Mouse (Mus musculus): ENCODE measurements around the gene Usp6nl. TPM values are rescaled to one million over a fixed set of nuclear protein-coding genes. Genes with fewer than 3 reads are reported as not detected.

Gene Usp6nl
- polyA plus RNA-seq, 1 experiment from 2014 or later, result 25.3 TPM

DNA sequence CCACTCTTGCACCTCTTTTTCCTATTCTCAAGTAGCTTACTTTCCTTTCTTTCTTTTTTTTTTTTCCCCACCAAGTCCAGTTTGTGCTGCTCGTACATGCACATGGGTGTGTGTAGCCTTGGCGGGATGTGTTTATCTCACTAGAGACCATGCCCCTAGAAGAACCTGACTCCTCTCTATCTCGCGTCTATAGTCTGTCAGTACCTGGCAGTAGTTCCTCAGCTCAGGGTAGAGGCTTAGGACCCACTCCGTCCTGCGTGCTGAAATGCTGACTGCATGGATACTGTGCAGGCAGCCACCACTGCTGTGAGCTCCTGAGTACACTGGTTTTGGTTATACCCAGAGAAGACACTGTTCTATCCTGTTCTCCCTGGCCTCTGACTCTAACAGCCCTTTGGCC lies 69.5 kb downstream of the Usp6nl start:
- POLR2A ChIA-PET, result interaction anchor here (1.2 to 1.4 kb wide), 2 partner anchors 9 to 58 kb away, joined by 3 to 4 read pairs; no protein-coding TSS in a partner anchor
- CTCF ChIA-PET, result interaction anchor here (1.5 to 1.9 kb wide), 3 partner anchors 11 to 172 kb away, joined by 4 to 7 read pairs (median 4); no protein-coding TSS in a partner anchor
- H3K27me3 ChIP-seq, result no peaks in the 10 kb centered on the region
- ATAC-seq (no peak), DNase-seq (ENCODE audit: low read depth, low spot score) (no peak)
- TF ChIP-seq CTCF (IDR thresholded peaks at IDR 0.05), result no peak
- in situ Hi-C loops (cut with MboI; ENCODE audit: low pct_unique_long_range_greater_than_20kb), result no loop called here

DNA sequence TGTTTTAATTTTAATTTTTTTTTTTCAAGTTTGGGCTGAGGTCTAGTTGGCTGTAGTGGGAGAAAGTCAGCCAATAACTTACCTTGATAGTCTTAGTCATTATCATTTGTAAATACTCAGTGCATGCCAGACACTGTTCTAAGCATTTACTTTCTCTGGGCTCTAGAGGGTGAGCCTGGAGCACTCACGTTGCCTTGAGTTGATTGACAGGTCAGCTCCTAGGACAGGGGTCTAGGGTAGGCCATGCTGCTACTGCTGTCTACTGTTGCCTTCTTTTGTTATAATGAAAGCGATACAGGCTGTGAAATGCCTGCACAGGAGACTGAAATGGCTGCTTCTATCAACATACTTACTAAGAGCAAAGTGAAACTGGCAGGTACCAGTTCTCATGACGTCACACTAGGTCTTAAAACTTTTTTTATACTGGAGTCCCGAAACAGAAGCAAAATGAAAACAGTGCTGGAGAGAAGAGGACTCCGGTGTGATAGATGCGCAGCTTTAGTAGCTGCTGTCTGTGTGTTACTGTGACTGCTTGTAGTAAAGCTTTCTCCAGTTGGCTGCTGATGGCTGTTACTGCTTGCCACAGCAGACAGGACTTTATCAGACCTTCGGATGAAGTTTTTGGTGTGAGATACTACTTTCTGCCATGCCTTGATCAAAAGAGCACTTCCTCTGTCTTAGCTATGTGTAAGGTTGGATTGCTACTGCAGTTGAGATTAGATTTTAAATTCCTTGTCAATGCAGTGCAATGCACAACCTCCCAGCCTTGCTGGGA lies 73.6 kb downstream of the Usp6nl start:
- H3K27me3 ChIP-seq, result no peaks in the 10 kb centered on the region
- ATAC-seq (no peak), DNase-seq (ENCODE audit: low read depth, low spot score) (no peak)
- ChIA-PET CTCF (interaction anchor here (1.4 kb wide), 1 partner anchor 176 kb away, joined by 8 read pairs; no protein-coding TSS in a partner anchor), POLR2A (no interaction called here)
- TF ChIP-seq CTCF (IDR thresholded peaks at IDR 0.05), result no peak
- in situ Hi-C loops (cut with MboI; ENCODE audit: low pct_unique_long_range_greater_than_20kb), result no loop called here

DNA sequence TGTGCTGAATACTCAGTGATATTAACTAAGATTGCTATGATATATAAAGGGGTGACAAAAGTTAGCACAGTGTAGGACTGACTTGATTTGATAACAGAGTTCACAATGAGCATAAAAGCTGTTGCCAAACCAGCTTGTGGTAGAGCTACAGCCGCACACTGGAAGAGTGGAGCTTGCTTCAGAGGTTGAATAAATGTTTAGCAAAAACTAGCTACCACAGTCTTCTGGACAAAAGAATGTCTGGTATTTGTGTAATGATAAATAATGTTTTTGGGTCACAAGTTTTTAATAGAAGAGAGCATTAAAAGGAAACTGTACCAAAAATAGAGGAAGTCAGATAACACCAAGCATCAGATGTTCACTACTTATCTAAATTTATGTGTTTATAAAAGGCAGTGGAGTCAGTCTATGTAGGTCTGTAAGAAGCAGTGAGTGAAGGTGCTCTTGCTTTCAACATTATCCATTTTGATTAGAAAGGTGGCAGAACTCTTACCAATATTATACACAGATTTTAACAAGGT lies 74.2 kb downstream of the Usp6nl start:
- ATAC-seq (peak; percentile 21), DNase-seq (ENCODE audit: low read depth, low spot score) (no peak)
- H3K27me3 ChIP-seq, result no peaks in the 10 kb centered on the region
- in situ Hi-C loops (cut with MboI; ENCODE audit: low pct_unique_long_range_greater_than_20kb), result no loop called here
- ChIA-PET CTCF (interaction anchor here (1.4 kb wide), 1 partner anchor 176 kb away, joined by 8 read pairs; no protein-coding TSS in a partner anchor), POLR2A (no interaction called here)
- no peak for TF ChIP-seq CTCF (IDR thresholded peaks at IDR 0.05)

DNA sequence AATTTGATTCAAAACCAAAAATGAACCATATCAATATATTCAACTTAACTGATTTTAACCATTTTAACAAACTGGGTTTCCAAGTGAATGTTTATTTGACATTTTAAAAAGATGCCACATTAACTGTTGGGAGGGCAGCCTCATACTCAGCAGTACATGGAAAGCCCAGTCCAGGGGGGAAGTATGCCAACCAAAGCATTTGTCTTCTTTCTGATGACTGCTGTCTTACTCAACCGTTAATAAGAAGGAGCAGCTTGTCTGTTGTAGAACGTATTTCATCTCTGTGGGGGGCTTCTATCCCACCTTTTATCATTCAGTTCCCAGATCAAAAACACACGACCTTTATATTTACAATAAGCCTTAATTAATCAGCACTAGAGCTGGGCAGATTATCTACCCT lies 74.7 kb downstream of the Usp6nl start:
- CTCF ChIA-PET, result interaction anchor here (1.4 to 10.0 kb wide), 2 partner anchors 177 kb away, joined by 8 to 73 read pairs; no protein-coding TSS in a partner anchor
- no peak for TF ChIP-seq CTCF (IDR thresholded peaks at IDR 0.05)
- DNase-seq (ENCODE audit: low read depth, low spot score), result no peak
- no peaks in the 10 kb centered on the region for H3K27me3 ChIP-seq
- ATAC-seq, result no peak
- POLR2A ChIA-PET, result no interaction called here
- in situ Hi-C loops (cut with MboI; ENCODE audit: low pct_unique_long_range_greater_than_20kb), result no loop called here

DNA sequence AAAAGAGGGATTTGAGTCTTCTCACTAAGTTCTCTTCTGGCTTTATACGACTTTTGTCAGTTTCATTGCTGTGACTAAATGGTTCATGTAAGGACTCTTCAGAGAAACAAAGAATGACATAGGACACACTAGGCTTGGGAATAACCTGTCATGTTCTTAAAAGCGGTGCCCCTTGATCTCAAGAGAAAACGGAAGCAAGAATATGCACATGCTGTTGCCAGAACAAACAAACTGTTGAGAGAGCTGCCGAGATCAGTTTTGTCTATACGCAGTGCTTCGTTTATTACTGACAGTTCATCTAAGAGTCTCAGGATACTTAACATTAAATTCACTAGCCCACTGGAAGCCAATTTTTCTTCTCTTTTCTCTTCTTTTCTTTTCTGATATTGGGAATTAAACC lies 76.4 kb downstream of the Usp6nl start:
- ATAC-seq, result no peak
- TF ChIP-seq CTCF (IDR thresholded peaks at IDR 0.05), result no peak
- CTCF ChIA-PET, result interaction anchor here (0.8 to 10.0 kb wide), 2 partner anchors 10 to 179 kb away, joined by 3 to 73 read pairs; no protein-coding TSS in a partner anchor

DNA sequence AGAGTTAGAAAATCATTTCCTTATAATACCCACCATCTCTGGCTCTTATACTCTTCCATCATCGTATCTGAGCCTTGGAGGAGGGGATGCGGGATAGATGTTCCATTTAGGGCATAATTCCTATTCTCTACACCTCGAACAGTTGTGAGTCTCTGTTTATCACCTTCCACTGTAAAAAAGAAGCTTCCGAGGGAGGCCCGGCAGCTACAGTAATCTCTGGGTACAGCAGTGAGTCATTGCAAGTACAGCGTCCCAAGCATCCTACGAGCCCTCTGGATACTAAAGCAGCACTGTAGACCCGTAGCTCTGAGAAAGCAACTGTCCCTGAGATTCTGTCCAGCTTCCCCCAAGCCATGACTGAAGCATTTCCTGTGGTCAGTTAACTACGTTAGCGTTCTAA lies 78.6 kb downstream of the Usp6nl start:
- no peak for ATAC-seq
- CTCF ChIA-PET, result interaction anchor here (0.8 to 10.0 kb wide), 3 partner anchors 21 to 208 kb away, joined by 3 to 73 read pairs (median 3); no protein-coding TSS in a partner anchor

More for the DNA sequence above, 76.4 kb downstream of the Usp6nl start:
- no peaks in the 10 kb centered on the region for H3K27me3 ChIP-seq
- POLR2A ChIA-PET, result no interaction called here
- in situ Hi-C loops (cut with MboI; ENCODE audit: low pct_unique_long_range_greater_than_20kb), result no loop called here
- no peak for DNase-seq (ENCODE audit: low read depth, low spot score)

DNA sequence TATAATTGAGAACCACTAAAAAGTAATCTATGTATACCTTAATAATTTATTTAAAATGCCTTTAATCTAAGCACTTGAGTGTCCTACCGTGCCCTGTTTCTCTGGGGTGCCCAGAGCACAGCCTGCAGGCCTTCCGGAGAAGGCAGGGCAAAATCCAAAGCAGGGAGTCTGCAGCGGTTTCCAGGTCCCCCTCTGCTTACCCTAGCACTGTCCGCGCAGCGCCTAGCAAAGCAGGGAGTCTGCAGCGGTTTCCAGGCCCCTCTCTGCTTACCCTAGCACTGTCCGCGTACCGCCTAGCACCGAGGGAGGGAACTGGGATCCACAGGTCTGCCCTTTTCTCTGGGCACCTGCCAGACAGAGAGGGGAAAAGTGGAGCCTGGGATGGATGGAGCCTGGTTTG lies 80.9 kb downstream of the Usp6nl start:
- no peak for TF ChIP-seq CTCF (IDR thresholded peaks at IDR 0.05)
- DNase-seq (ENCODE audit: low read depth, low spot score), result no peak
- no peak for ATAC-seq
- ChIA-PET CTCF (interaction anchor here (1.4 to 10.0 kb wide), 3 partner anchors 14 to 189 kb away, joined by 3 to 73 read pairs (median 4); no protein-coding TSS in a partner anchor), POLR2A (interaction anchor here (1.5 kb wide), 1 partner anchor 44 kb away, joined by 3 read pairs; no protein-coding TSS in a partner anchor)
- in situ Hi-C loops (cut with MboI; ENCODE audit: low pct_unique_long_range_greater_than_20kb), result loop anchor here (5.0 to 10.0 kb wide), 2 partner anchors 81 to 409 kb away; partner anchors contain the start of gene Usp6nl
- H3K27me3 ChIP-seq, result no peaks in the 10 kb centered on the region

More for the DNA sequence above, 78.6 kb downstream of the Usp6nl start:
- POLR2A ChIA-PET, result interaction anchor here (0.7 to 1.3 kb wide), 2 partner anchors 9 to 189 kb away, joined by 3 to 4 read pairs; no protein-coding TSS in a partner anchor
- no peak for DNase-seq (ENCODE audit: low read depth, low spot score)
- H3K27me3 ChIP-seq, result no peaks in the 10 kb centered on the region
- in situ Hi-C loops (cut with MboI; ENCODE audit: low pct_unique_long_range_greater_than_20kb), result loop anchor here (5.0 to 10.0 kb wide), 2 partner anchors 79 to 406 kb away; partner anchors contain the start of gene Usp6nl
- TF ChIP-seq CTCF (IDR thresholded peaks at IDR 0.05), result no peak

DNA sequence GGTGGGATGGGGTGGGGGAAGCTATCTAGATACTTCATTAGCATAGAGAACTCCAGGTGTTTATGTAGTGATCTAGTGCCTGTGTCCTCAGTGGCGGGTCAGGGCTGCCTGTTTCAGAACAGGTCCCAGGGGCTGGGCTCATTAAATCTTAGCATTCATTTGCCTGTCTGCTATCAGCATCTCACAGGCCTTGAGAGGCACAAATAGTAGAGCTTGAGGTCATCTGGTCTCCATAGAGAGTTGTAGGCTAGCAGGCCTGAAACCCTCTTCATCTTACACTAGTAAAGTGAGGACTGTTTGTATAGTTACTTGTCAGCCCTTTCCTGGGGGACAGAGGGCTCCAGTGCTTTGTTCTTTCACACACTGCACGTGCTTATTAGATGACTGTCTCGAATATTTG lies 81.5 kb downstream of the Usp6nl start:
- no peak for TF ChIP-seq CTCF (IDR thresholded peaks at IDR 0.05)
- in situ Hi-C loops (cut with MboI; ENCODE audit: low pct_unique_long_range_greater_than_20kb), result loop anchor here (5.0 to 10.0 kb wide), 2 partner anchors 82 to 409 kb away; partner anchors contain the start of gene Usp6nl
- DNase-seq (ENCODE audit: low read depth, low spot score), result no peak

DNA sequence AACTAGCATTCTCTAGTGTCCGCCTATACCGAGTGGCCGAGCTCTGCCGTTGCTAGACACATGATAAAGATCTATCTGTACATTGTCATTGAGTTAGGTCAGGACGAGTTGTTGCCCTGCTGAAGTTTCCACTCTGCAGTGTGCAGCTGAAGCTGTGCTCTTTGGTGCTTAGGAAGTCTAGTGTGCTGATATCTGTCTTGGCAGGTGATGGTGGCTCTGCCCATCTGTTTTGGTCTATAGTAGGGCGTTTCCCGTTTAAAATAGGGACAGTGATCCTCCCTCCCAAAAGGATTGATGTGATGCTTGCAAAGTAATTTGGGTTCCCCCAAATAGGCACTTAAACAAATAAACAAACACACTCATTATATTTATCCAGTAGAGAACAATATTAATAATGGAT lies 82.2 kb downstream of the Usp6nl start:
- in situ Hi-C loops (cut with MboI; ENCODE audit: low pct_unique_long_range_greater_than_20kb), result loop anchor here (5.0 to 10.0 kb wide), 3 partner anchors 82 to 410 kb away; partner anchors contain the start of gene Usp6nl
- H3K27me3 ChIP-seq, result no peaks in the 10 kb centered on the region
- no peak for TF ChIP-seq CTCF (IDR thresholded peaks at IDR 0.05)
- ChIA-PET CTCF (interaction anchor here (0.7 to 10.0 kb wide), 5 partner anchors 10 to 190 kb away, joined by 3 to 73 read pairs (median 6); partner anchors contain the start of gene Echdc3), POLR2A (interaction anchor here (1.5 kb wide), 1 partner anchor 46 kb away, joined by 3 read pairs; no protein-coding TSS in a partner anchor)
- ATAC-seq (no peak), DNase-seq (ENCODE audit: low read depth, low spot score) (no peak)

More for the DNA sequence above, 81.5 kb downstream of the Usp6nl start:
- POLR2A ChIA-PET, result interaction anchor here (1.5 kb wide), 1 partner anchor 45 kb away, joined by 3 read pairs; no protein-coding TSS in a partner anchor
- no peaks in the 10 kb centered on the region for H3K27me3 ChIP-seq
- ATAC-seq, result no peak
- CTCF ChIA-PET, result interaction anchor here (10.0 kb wide), 1 partner anchor 184 kb away, joined by 73 read pairs; no protein-coding TSS in a partner anchor

Measured in Patski (cell line).